Mouse (Mus musculus): ENCODE measurements around the gene Emilin3. TPM values are rescaled to one million over a fixed set of nuclear protein-coding genes. Genes with fewer than 3 reads are reported as not detected.
A peak's percentile ranks its signal among the peaks of the same experiment; 100 is the strongest.

Emilin3 gene
- polyA plus RNA-seq, 1 experiment from 2014 or later: 22.3 TPM

DNA sequence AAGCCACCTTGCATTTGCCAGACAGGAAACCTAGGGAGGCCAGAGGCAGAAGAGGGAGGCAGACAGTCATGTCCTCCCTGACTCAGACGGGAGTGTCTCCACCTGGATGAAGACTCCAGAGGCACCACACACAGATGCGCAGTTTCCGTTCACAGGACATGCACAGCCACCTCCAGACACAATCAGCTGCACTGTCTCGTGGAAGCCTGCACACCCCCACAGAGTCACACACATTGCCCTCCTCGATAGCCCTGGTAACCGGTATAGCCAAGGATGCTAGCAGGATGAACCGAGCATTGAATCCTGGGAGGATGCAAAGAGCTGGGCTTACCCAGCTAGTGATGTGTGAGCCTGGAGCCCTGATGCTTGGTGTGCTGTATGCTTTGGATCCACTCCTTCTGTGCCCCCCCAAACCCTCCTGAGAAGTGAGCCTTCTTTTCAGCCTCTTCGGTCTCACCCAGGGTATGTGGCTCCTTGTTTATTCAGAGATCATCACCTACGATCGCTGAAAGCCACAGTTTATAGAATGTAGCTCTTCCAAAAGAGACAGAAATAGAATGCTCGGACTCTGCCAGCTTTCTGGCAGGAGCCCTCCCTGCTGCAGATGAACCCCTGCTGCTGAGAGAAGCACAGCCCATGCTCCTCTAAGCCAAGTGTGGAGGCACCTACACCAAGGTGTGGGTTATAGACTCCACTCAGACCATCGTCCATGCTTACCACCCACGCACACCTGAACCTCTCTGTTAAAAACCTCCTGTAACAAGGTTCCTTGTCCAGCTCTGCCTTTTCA lies 3.9 kb upstream of the Emilin3 start:
- Histone ChIP-seq H3K4me3 (no peak overlapping the region), H3K9me3 (no peaks in the 10 kb centered on the region), H3K4me2 (replicated peaks) (no peak overlapping the region), H3K27ac (0 out of 2 replicates have a peak overlapping the region, but pooled peaks have one; percentile 6), H3K9ac (no peak overlapping the region), H3K27me3 (peaks cover 32% of the 10 kb centered on the region), H3K36me3 (no peaks in the 10 kb centered on the region), H3K4me1 (peaks cover 18% of the 10 kb centered on the region)
- no peak for ATAC-seq (ENCODE audit: insufficient number of reproducible peaks, insufficient read depth, low FRiP score, low TSS enrichment)
- WGBS: 76% methylated on average over 13 of the region's 13 CpGs

DNA sequence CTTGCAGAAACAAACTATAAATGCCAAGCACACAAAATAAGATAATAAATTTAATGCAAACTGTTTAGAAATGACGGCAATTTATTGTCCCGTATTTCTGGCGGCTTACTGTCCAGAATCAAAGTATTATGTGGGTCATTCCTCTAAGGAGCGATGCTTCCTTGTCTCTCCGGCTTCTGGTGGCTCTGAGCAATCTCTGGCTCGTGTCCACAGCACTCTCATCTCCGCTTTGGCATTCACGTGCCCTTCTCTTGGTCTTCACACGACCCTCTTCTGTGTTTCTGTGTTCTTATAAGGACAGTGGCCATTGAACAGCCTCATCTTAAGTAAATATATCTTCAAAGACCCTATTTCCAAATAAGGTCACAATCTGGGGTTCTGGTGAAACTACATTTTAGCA lies 2.5 kb upstream of the Emilin3 start:
- Histone ChIP-seq H3K9ac (no peak overlapping the region), H3K36me3 (no peaks in the 10 kb centered on the region), H3K27ac (no peak overlapping the region), H3K9me3 (no peaks in the 10 kb centered on the region), H3K4me1 (peaks cover 18% of the 10 kb centered on the region), H3K27me3 (peaks cover 45% of the 10 kb centered on the region), H3K4me3 (no peak overlapping the region), H3K4me2 (replicated peaks) (no peak overlapping the region)
- ATAC-seq (ENCODE audit: insufficient number of reproducible peaks, insufficient read depth, low FRiP score, low TSS enrichment): no peak
- 87% methylated on average over 9 of the region's 9 CpGs for WGBS

DNA sequence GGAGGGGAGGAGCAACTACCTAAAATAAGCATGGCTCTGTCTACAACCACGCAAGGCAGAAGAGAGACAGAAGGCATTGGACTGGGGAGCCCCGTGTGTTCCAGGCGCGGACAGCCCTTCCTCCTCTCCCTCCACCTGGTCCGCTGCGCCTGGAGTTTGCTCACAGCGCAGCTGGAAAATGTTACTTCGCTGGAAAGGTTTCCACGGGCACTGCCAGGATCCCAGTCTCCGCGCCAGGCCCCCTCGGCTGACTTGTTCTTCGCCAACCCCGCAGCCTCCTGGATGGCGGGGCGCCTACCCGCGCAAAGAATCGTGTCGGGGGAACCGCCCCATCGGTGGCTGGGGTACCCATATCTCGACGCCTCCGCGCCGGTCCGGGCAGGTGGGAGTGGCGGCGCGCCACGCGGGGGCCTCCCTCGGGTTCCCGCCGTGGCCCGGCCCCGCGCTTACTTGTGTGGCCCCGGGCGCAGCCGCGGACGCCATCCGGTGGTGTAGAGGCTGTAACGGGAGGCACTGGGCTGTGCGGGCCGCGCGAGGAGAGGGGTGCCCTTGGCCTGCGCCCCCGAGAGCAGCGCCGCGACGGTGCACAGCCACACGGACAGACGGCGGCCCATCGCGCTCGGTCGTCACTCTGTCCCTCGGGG lies 448 bp downstream of the Emilin3 start:
- peak overlapping the region; percentile 60 for H3K4me3 ChIP-seq
- peak; percentile 49; the same call in 1 of the 2 replicates for ATAC-seq (ENCODE audit: insufficient number of reproducible peaks, insufficient read depth, low FRiP score, low TSS enrichment)
- peak overlapping the region; percentile 68 for H3K9ac ChIP-seq
- no peaks in the 10 kb centered on the region for H3K9me3 ChIP-seq
- H3K4me1 ChIP-seq: peaks cover 18% of the 10 kb centered on the region
- H3K4me2 ChIP-seq (replicated peaks): peak overlapping the region; percentile 92
- H3K27me3 ChIP-seq: peaks cover 57% of the 10 kb centered on the region
- peak overlapping the region; percentile 30; the same call in 1 of the 2 replicates for H3K27ac ChIP-seq
- peaks cover 13% of the 10 kb centered on the region; the same call in 1 of the 2 replicates for H3K36me3 ChIP-seq
- 2% methylated on average over 54 of the region's 64 CpGs for WGBS

DNA sequence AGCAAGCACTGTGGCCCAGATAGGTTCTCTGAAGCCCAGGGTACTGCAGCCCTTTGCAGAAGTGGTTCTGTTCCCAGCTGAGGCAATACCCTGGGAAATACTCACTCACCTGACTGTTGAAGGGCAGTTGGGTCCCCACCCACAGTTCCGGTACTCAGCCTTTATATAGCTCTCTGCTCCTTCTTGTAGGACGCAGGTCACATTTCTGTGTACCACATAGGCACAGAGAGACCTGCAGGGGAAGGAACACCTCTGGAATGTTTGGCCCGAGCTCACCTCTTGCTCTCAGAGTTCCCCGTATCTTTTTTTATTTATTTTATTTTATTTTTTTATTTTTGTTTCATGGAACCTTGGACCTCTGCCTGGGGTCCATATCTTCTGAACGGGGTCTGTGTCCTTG lies 1.5 kb downstream of the Emilin3 start:
- Histone ChIP-seq H3K4me2 (replicated peaks) (peak overlapping the region; percentile 92; the same call in 1 of the 2 replicates), H3K4me3 (no peak overlapping the region), H3K36me3 (peaks cover 17% of the 10 kb centered on the region; the same call in 1 of the 2 replicates), H3K4me1 (peaks cover 15% of the 10 kb centered on the region), H3K27me3 (peaks cover 57% of the 10 kb centered on the region), H3K9me3 (no peaks in the 10 kb centered on the region), H3K27ac (no peak overlapping the region), H3K9ac (no peak overlapping the region)
- no peak for ATAC-seq (ENCODE audit: insufficient number of reproducible peaks, insufficient read depth, low FRiP score, low TSS enrichment)
- 87% methylated on average over 5 of the region's 5 CpGs for WGBS

DNA sequence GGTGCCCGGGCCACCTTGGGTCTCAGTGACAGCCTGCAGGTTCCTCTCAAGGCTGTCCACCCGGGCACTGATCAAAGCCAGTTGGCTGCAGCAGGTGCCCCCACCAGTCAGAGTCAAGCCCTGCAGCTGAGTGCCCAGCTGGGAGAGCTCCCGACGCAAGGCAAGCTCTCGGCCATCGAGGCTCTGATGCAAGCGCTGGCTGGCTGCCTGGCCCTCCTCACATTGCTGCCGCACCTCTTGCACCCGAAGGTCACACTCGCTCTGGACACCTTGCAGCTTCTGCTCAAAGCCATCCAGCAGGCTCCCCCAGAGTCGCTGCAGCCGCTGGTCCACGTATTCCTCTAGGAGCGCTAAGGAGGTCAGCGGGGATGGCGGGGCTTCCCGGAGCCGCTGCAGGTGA lies 3.5 kb downstream of the Emilin3 start:
- Histone ChIP-seq H3K4me3 (no peak overlapping the region), H3K4me1 (peaks cover 5% of the 10 kb centered on the region; the same call in 1 of the 2 replicates), H3K4me2 (replicated peaks) (no peak overlapping the region), H3K9ac (no peak overlapping the region), H3K36me3 (peaks cover 17% of the 10 kb centered on the region; the same call in 1 of the 2 replicates), H3K27me3 (peaks cover 50% of the 10 kb centered on the region), H3K9me3 (no peaks in the 10 kb centered on the region), H3K27ac (no peak overlapping the region)
- ATAC-seq (ENCODE audit: insufficient number of reproducible peaks, insufficient read depth, low FRiP score, low TSS enrichment): no peak
- WGBS: 59% methylated on average over 18 of the region's 18 CpGs

DNA sequence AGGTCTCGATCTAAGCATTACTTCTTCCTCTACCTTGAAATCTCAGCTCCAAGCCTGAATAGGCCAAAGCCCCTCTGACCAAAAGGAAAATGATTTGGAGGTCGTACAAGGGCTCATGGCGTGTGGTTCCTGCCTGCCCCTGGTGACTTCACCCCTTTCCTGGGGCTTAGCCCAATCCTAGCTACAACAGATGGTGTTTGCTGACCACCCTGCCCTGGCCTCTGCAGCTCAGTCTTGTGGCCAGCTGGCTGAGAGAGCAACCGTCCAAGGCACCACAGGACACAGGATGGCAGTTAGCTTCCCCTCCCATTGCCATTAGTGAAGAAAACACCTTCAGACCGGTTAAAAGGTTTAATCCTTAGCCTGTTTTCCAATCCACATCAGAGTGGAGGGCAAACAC lies 6.0 kb downstream of the Emilin3 start:
- Histone ChIP-seq H3K36me3 (peaks cover 17% of the 10 kb centered on the region; the same call in 1 of the 2 replicates), H3K27ac (no peak overlapping the region), H3K9ac (no peak overlapping the region), H3K4me2 (replicated peaks) (no peak overlapping the region), H3K4me1 (no peaks in the 10 kb centered on the region), H3K9me3 (no peaks in the 10 kb centered on the region), H3K4me3 (no peak overlapping the region), H3K27me3 (peaks cover 27% of the 10 kb centered on the region)
- WGBS: 81% methylated on average over 5 of the region's 5 CpGs
- no peak for ATAC-seq (ENCODE audit: insufficient number of reproducible peaks, insufficient read depth, low FRiP score, low TSS enrichment)

DNA sequence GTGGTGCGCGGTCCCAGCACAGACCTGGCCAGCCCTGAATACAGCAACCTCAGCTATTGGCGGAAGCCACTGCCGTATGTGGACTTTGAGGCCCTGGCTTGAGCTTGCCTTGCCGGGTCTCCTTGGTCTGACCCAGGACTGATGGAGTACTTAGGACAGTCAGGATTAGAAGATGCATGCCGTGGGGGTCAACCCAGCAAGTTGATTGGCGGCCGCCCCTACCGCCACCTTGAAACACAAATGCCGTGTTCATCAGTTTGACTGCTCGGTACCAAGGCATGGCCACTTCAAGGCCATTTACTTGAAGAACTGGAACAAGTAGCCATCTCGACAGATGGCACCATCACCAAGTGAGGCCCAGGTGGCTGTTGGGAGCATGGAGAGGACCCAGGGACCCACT lies 6.8 kb downstream of the Emilin3 start:
- Histone ChIP-seq H3K4me3 (no peak overlapping the region), H3K4me2 (replicated peaks) (no peak overlapping the region), H3K27me3 (peaks cover 19% of the 10 kb centered on the region), H3K36me3 (peaks cover 17% of the 10 kb centered on the region; the same call in 1 of the 2 replicates), H3K9ac (no peak overlapping the region), H3K4me1 (no peaks in the 10 kb centered on the region), H3K27ac (no peak overlapping the region), H3K9me3 (no peaks in the 10 kb centered on the region)
- WGBS: 91% methylated on average over 12 of the region's 12 CpGs
- ATAC-seq (ENCODE audit: insufficient number of reproducible peaks, insufficient read depth, low FRiP score, low TSS enrichment): no peak

DNA sequence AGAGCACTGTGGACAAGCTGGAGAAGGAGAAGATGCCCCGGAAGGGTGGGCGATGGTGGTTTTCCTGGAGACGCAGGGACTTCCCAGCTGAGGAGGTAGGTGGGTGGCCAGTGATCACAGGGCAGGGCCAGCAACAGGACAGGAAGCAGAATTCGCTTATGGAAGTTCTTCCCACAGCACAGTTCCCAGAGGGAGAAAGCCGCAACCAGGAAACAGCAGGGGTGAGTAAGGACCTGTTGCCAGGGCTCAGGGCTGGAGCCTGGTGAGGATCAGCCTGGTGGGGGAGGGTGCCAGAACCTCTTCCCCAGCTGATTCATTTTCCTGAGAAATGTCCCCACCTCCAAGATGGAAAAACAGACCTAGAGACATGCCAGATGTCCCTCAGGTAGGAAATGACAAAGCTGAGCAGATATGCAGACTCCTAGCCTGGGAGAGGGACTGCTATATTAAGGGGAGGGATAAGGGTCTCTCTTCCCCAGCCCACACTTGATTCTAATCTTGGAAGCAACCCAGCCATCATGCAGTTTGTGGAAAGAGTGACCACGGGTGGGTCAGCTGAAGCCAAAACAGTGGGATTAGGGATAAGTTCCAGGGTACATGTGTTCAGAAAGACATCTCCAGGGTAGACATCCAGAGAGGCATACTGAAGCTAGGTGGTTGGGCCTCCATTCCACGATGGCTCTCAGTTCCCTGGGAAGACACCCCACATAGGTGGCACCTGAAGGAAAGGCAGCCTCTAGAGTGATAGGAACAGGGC lies 10.3 kb downstream of the Emilin3 start:
- WGBS: 75% methylated on average over 7 of the region's 7 CpGs
- no peak for ATAC-seq (ENCODE audit: insufficient number of reproducible peaks, insufficient read depth, low FRiP score, low TSS enrichment)

DNA sequence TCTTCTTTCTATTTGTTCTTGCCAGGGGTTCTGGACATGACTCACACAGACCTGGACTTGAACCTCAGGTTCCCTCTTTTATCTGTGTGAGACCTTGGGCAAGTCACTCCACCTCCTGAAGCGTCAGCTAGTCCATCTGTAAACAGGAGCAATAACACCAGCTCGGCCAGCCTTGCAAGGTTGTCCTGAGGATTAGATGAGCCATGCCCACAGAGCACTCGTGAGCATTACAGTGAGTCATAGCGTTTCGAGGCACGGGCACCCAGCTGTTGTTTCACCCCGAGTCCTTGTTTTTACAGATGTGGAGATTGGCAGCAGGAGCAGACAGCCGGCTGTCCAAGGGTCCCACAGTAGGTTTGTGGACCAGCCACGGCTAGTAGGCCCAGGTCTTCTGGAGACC lies 20.4 kb downstream of the Emilin3 start:
- Histone ChIP-seq H3K4me3 (no peak overlapping the region), H3K9me3 (no peaks in the 10 kb centered on the region), H3K4me1 (no peaks in the 10 kb centered on the region; the same call in 1 of the 2 replicates), H3K4me2 (replicated peaks) (no peak overlapping the region), H3K36me3 (no peaks in the 10 kb centered on the region), H3K27me3 (no peaks in the 10 kb centered on the region), H3K27ac (no peak overlapping the region), H3K9ac (no peak overlapping the region)
- ATAC-seq (ENCODE audit: insufficient number of reproducible peaks, insufficient read depth, low FRiP score, low TSS enrichment): no peak
- WGBS: 83% methylated on average over 9 of the region's 9 CpGs

More for the DNA sequence above, 10.3 kb downstream of the Emilin3 start:
- Histone ChIP-seq H3K27ac (no peak overlapping the region), H3K9me3 (no peaks in the 10 kb centered on the region), H3K36me3 (0 out of 2 replicates have a peak, but pooled peaks cover 4% of the 10 kb centered on the region), H3K27me3 (no peaks in the 10 kb centered on the region), H3K4me1 (no peaks in the 10 kb centered on the region), H3K9ac (no peak overlapping the region), H3K4me3 (no peak overlapping the region), H3K4me2 (replicated peaks) (no peak overlapping the region)

DNA sequence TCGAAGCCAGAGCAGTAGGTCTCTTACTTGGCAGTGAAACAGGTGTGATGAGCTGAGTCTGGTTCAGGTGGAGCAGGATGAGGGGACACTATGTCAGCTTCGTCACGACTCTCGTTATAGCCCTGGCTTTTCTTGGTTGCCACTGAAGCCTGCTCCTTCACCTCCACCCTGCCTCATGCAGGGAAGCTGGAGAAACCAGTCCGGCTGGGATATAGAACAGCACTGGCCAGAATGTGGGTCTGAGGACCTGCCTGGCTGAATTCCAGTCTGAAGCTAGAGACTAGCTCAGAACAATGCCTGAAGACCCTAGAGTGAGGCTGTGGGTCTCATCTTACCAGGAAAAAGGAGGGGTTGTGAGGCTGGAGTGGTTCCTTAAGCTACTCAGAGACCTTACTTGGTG lies 21.1 kb downstream of the Emilin3 start:
- Histone ChIP-seq H3K36me3 (no peaks in the 10 kb centered on the region), H3K4me3 (no peak overlapping the region), H3K9me3 (no peaks in the 10 kb centered on the region), H3K4me2 (replicated peaks) (no peak overlapping the region), H3K4me1 (no peaks in the 10 kb centered on the region; the same call in 1 of the 2 replicates), H3K27me3 (no peaks in the 10 kb centered on the region), H3K27ac (no peak overlapping the region), H3K9ac (no peak overlapping the region)
- no peak for ATAC-seq (ENCODE audit: insufficient number of reproducible peaks, insufficient read depth, low FRiP score, low TSS enrichment)
- 76% methylated on average over 5 of the region's 5 CpGs for WGBS

DNA sequence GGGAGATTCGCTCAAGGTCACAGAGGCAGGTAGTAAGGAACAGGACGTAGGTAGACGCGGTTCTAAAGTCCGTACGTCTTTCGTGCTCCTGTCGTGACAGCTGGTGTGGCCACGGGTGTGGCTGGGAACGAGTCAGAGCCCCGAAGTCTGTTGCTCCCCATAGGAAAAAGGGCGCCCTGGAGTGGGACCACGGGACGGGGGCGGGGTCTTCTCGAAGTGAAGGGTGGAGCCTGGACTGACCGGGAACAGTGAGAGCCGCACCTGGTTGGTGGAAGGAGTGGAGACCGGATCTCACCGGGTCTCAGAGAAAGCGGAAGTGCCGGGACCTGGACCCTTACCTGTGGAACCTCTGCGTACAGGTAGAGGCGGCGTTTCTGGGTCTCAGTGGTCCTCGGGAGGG lies 24.3 kb downstream of the Emilin3 start:
- no peaks in the 10 kb centered on the region for H3K27me3 ChIP-seq
- WGBS: under 1% methylated on average over 26 of the region's 26 CpGs
- H3K36me3 ChIP-seq: no peaks in the 10 kb centered on the region
- H3K4me2 ChIP-seq (replicated peaks): peak overlapping the region; percentile 91
- peak overlapping the region; percentile 15 for H3K9ac ChIP-seq
- H3K27ac ChIP-seq: no peak overlapping the region
- H3K4me1 ChIP-seq: no peaks in the 10 kb centered on the region; the same call in 1 of the 2 replicates
- H3K4me3 ChIP-seq: peak overlapping the region; percentile 43
- ATAC-seq (ENCODE audit: insufficient number of reproducible peaks, insufficient read depth, low FRiP score, low TSS enrichment): peak; percentile 82
- H3K9me3 ChIP-seq: no peaks in the 10 kb centered on the region

Measured in embryonic facial prominence, embryonic 12.5 days (tissue).